Mouse (Mus musculus) megakaryocyte, embryonic 14.5 days (primary cell): Measurements from ENCODE around the gene Ugt1a1. TPM values are rescaled to one million over a fixed set of nuclear protein-coding genes. Genes with fewer than 3 reads are reported as not detected.

Experiments
- H3K27me3 ChIP-seq: replicated peaks from 2 replicates; pipeline ENCODE3; 2012; ENCODE audit warnings: inconsistent platforms
- H3K36me3 ChIP-seq: replicated peaks from 2 replicates; pipeline ENCODE3; 2012; ENCODE audit warnings: low read length, inconsistent platforms, mixed read lengths
- H3K4me1 ChIP-seq: 2 replicates; pipeline ENCODE4 v1.6.1; 2012; ENCODE audit warnings: inconsistent platforms
- H3K4me3 ChIP-seq: replicated peaks from 2 replicates; pipeline ENCODE3; 2012; ENCODE audit warnings: moderate library complexity, mild to moderate bottlenecking, inconsistent platforms
- H3K9me3 ChIP-seq: 2 replicates; pipeline ENCODE4 v1.6.1; 2012; ENCODE audit warnings: inconsistent platforms
- FLI1 ChIP-seq: IDR thresholded peaks from 2 replicates; pipeline ENCODE4 v1.6.1; 2012; ENCODE audit warnings: low read length, inconsistent platforms, mixed read lengths
- GATA1 ChIP-seq: IDR thresholded peaks from 3 replicates; pipeline ENCODE4 v1.6.1; 2012; ENCODE audit warnings: mixed read lengths, low read length, inconsistent platforms, borderline replicate concordance
- polyA plus RNA-seq: library from polyadenylated mRNA; stranded (reverse); fragments of >175 nt; gene quantifications from 2 replicates; pipeline ENCODE4 v1.2.3, GENCODE M21; 2012; ENCODE audit warnings: low replicate concordance; ENCODE audit not compliant: insufficient read depth

Gene Ugt1a1
- polyA plus RNA-seq, 1 experiment: not detected

DNA sequence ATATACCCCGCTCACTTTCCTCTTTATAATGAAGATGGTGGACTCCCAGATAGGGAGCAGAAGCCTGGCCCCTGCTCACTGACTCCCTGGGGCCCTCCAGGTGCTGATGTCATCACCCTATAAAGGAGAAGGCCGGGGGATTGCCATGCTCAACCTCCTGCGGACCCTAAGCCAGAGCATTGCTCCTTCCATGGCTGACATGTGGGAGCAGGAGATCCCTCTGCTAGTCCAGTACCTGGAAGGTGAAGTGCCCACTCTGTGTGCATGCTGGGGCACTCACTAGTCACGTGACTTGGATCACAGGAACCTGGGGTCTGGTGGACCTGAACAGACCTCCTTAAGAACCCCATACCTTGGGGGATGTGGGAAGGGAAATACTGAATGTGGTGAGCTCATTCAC lies 28.8 kb downstream of the Ugt1a1 start:
- Histone ChIP-seq H3K27me3 (peaks cover 6% of the 10 kb centered on the region), H3K4me1 (no peaks in the 10 kb centered on the region), H3K4me3 (no peak overlapping the region), H3K9me3 (peaks cover 78% of the 10 kb centered on the region), H3K36me3 (no peaks in the 10 kb centered on the region)
- TF ChIP-seq GATA1: no peak
- no peak; the same call in 1 of the 2 replicates for TF ChIP-seq FLI1

DNA sequence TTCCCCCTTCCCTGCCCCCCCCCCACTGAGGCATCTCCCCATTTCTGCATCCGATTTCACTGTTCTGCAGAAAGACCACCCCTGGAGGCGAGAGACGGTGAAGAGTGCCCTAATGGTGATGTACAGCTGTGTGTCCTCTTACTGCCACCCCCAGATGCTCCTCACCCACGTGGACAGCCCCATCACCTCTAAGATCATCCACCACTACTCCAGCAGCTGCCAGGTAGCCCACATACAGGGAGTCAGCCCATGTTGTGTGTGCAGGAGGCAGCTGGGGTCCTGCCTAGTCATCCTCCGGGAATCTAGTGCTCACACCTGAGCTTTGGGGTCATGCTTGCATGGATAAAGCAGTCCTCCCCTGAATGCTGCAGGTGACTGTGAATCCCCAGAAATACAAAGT lies 32.1 kb downstream of the Ugt1a1 start:
- peak overlapping the region; percentile 14 for H3K4me3 ChIP-seq
- no peaks in the 10 kb centered on the region for H3K4me1 ChIP-seq
- H3K36me3 ChIP-seq: no peaks in the 10 kb centered on the region
- H3K27me3 ChIP-seq: peaks cover 11% of the 10 kb centered on the region
- H3K9me3 ChIP-seq: peaks cover 82% of the 10 kb centered on the region
- TF ChIP-seq GATA1: no peak
- TF ChIP-seq FLI1: no peak

DNA sequence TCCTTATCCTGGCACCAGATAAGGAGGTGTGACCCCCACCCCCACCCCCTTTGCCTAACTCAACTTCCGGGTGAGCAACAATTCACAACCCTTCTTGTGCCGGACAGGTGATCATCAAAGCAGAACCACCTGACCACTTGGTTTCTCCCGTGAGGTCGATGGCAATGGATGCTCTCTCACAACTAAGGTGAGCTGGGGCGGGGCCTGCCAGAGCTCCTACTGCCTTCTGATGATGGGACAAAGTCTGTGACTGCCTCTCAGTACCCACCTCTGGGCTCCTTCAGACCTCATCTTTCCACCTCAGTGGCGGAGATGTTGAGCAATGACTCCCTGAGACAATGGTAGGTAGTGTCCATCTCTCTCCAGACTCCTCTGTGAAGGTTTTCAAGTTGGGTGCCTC lies 34.1 kb downstream of the Ugt1a1 start:
- TF ChIP-seq GATA1 (no peak), FLI1 (no peak)
- peaks cover 84% of the 10 kb centered on the region for H3K9me3 ChIP-seq

DNA sequence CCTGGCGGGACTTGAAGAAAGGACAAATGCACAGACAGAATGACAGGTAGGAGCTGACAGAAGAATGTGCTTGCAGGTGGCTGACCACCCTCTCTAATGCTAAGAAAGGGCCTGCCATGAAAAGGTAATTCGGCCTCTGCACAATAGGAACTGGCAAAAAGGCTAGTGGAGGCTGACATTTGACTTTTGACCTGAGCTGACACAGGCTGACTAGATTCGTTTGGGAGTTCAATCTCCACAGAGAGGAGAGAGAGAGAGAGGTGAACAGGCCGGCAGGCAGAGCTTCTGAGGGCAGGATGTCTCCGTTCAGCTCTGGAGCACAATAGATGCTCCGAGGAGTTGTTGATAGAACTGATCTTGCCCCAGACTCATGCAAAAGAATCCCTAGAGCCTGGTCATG lies 34.6 kb downstream of the Ugt1a1 start:
- H3K27me3 ChIP-seq: peaks cover 16% of the 10 kb centered on the region
- H3K36me3 ChIP-seq: no peaks in the 10 kb centered on the region
- no peaks in the 10 kb centered on the region for H3K4me1 ChIP-seq
- no peak for TF ChIP-seq FLI1
- no peak for TF ChIP-seq GATA1
- no peak overlapping the region for H3K4me3 ChIP-seq
- H3K9me3 ChIP-seq: peaks cover 84% of the 10 kb centered on the region

More for the DNA sequence above, 34.1 kb downstream of the Ugt1a1 start:
- Histone ChIP-seq H3K36me3 (no peaks in the 10 kb centered on the region), H3K4me3 (no peak overlapping the region), H3K4me1 (no peaks in the 10 kb centered on the region), H3K27me3 (peaks cover 13% of the 10 kb centered on the region)

DNA sequence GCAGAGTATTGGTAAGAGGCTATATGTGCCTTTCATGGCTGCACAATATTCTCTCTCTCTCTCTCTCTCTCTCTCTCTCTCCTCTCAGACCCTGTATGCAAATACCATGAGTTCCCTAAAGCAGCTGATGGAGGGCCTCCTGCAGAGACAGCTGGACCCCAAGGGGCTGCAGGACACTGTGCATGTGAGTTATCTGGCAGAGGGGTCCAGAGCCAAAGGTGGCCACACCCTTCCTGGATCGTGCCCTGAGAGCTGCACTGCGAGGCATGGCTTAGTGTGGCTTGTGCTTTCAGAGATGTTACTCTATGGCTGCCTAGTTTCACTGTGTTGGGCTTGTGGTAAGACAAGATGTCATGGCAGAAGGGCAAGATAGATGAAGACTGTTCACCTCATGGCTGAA lies 35.9 kb downstream of the Ugt1a1 start:
- Histone ChIP-seq H3K9me3 (peaks cover 87% of the 10 kb centered on the region), H3K4me1 (no peaks in the 10 kb centered on the region), H3K27me3 (peaks cover 16% of the 10 kb centered on the region), H3K4me3 (peak overlapping the region; percentile 26), H3K36me3 (no peaks in the 10 kb centered on the region)
- TF ChIP-seq GATA1 (no peak), FLI1 (no peak)

DNA sequence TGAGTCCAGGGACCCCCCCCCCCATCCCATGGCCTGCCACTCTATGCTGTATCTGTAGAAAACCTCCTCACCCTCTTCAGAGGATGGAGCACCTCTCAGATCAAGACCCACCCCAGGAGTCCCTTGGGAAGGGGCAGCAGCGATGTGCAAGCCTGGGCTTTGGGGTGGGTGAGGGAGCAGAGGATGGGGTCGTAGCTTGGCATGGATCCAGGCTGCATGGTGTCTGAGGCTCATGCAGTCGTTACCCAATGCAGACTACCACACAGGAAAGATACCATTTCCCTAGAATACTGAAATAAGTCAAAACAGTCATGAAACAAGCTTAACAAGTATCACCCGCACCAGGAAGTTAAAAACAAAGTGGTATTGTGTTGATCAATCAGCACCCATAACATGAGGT lies 36.9 kb downstream of the Ugt1a1 start:
- Histone ChIP-seq H3K9me3 (peaks cover 90% of the 10 kb centered on the region), H3K4me3 (peak overlapping the region; percentile 19)
- TF ChIP-seq GATA1: no peak
- no peak for TF ChIP-seq FLI1

DNA sequence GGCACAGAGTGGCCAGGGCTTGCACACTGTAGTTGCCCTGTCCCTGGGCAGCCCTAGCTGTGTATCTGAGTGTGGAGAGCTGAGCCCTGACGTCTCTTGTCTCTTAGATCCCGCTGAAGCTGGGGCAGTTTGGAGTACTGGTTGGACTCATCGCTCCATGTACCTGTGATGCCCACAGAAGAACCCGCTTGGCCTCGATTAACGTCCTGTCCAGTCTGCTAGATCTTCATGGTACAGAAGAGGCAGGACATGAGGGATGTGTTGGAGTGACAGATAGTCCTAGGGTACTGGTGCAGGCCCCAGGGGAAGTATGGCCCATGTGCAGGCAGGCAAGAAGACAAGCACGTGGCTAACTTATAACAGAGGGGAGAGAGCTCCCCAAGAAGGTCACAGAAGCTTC lies 37.8 kb downstream of the Ugt1a1 start:
- Histone ChIP-seq H3K27me3 (peaks cover 14% of the 10 kb centered on the region), H3K4me1 (peaks cover 4% of the 10 kb centered on the region; the same call in 1 of the 2 replicates), H3K36me3 (no peaks in the 10 kb centered on the region), H3K9me3 (peaks cover 87% of the 10 kb centered on the region), H3K4me3 (no peak overlapping the region)
- TF ChIP-seq GATA1: no peak

More for the DNA sequence above, 36.9 kb downstream of the Ugt1a1 start:
- Histone ChIP-seq H3K27me3 (peaks cover 16% of the 10 kb centered on the region), H3K36me3 (no peaks in the 10 kb centered on the region), H3K4me1 (peaks cover 4% of the 10 kb centered on the region; the same call in 1 of the 2 replicates)

DNA sequence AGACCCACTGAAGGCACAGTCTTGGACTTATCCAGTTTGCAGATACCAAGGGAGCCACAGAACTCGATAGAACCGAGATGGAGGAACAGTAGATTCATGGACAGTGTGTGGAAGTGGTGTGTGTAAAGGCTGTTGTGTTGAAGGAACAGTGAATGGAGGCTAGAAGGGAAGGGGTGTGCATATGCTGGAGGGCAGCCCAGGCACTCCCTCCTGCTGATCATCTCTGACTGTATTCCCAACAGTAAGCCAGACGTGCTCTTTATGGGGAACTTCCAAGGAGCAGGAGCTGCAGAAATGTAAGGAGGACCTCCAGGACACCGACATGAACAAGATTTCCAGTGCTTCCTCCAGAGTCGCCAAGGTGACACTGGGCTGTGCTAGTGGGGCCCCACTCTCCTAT lies 38.3 kb downstream of the Ugt1a1 start:
- Histone ChIP-seq H3K27me3 (peaks cover 14% of the 10 kb centered on the region), H3K4me1 (peaks cover 4% of the 10 kb centered on the region; the same call in 1 of the 2 replicates), H3K9me3 (peaks cover 87% of the 10 kb centered on the region), H3K36me3 (no peaks in the 10 kb centered on the region), H3K4me3 (peak overlapping the region; percentile 11)
- TF ChIP-seq GATA1 (no peak), FLI1 (no peak)

DNA sequence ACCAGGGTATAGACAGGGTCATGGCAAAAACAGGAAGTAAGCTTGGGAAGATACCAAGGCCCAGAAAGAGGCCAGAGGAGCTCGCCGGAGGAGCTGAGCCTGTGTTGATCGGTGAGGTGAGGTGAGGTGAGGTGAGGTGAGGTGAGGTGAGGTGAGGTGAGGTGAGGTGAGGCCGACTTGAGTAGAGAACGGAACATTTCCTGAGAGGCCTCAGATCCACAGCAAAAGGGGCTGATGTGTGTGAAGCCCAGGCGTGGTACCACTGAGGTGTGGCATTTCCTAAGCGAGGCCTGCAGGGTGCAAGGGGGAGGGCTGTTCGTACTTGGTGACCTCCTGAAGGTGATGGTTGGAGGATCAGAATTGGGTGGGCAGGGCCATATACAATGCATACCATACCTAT lies 41.3 kb downstream of the Ugt1a1 start:
- H3K9me3 ChIP-seq: peaks cover 87% of the 10 kb centered on the region
- TF ChIP-seq GATA1 (no peak), FLI1 (no peak)
- peaks cover 4% of the 10 kb centered on the region; the same call in 1 of the 2 replicates for H3K4me1 ChIP-seq
- H3K27me3 ChIP-seq: peaks cover 18% of the 10 kb centered on the region
- peak overlapping the region; percentile 12 for H3K4me3 ChIP-seq
- H3K36me3 ChIP-seq: no peaks in the 10 kb centered on the region

DNA sequence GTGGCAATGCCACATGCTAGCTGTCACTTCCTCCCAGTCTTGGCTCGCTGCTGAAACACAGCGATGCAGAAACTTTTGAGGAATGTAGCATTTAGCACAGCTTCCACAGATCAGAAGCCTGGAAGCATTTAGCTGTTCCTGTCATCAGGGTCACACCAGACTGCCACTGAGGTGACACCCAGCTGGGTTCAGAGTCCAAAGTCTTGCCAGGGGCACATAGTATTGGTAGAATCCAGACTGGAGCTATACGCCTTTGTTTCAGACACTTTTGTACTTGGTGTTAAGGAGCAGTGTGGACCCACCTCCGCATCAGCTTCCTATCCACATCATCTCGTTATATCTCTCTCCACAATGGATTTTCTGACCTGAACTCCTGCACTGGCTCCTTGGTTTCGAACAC lies 41.8 kb downstream of the Ugt1a1 start:
- H3K9me3 ChIP-seq: peaks cover 87% of the 10 kb centered on the region

More for the DNA sequence above, 41.8 kb downstream of the Ugt1a1 start:
- H3K27me3 ChIP-seq: peaks cover 18% of the 10 kb centered on the region
- H3K4me1 ChIP-seq: peaks cover 4% of the 10 kb centered on the region; the same call in 1 of the 2 replicates
- H3K4me3 ChIP-seq: peak overlapping the region; percentile 12
- H3K36me3 ChIP-seq: no peaks in the 10 kb centered on the region
- TF ChIP-seq GATA1: no peak
- no peak for TF ChIP-seq FLI1
